Mouse (Mus musculus): Measurements from ENCODE around the gene Nbr1.
A peak's percentile ranks its signal among the peaks of the same experiment; 100 is the strongest.
"Not testable (repeated sequence)": the region's sequence is repeated elsewhere in the genome, so short reads cannot be mapped to it uniquely, and the experiment has no call there.

Nbr1 gene

DNA sequence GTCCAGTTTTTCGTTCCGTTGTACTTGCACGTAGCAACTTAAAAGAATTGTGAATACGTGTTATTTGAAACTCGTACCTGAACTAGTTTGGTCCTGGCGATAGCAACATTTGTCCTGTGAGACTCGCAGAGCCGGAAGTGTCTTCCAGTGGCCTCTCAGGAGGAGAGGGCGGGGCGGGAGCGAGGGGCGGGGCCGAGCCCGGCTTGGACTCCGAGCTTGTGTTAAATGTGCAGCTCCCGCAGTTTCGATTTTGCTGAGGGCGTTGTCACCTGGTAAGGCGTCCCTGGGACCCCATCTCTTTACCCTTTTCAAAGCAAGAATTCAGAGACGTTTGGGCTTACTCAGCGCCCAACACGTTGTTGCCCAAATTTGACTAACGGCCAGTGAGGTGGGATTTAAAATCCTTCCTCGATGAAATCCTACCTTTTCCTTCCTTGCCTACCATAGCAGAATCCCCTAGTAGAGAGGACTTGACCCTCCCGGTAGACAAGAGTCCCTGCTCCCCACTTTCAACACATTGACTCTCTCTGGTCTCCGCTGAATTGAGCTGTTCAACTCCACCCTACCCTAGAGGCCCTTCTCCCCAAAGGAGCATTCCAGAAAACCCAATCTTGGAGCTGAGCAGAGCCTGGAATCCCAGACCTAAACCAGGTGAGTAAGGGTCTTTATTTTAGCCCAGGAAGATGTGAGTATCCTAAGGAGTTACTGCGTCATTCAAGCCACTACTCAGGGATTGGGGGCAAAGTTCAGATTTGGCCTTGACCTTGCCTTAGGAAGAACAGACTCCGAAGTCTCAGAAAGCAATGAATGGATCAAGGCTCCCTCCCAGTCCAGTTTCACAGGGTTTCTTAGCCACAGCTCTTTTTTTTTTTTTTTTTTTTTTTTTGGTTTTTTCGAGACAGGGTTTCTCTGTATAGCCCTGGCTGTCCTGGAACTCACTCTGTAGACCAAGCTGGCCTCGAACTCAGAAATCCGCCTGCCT is 30.4 kb downstream of the Nbr1 start, which contains the start of gene Tmem106a:
Gene Tmem106a (plus strand): TSS at position 189 of the 982 bp plus-strand sequence.
- DNase-seq (ENCODE audit: low spot score): peak; percentile 67

DNA sequence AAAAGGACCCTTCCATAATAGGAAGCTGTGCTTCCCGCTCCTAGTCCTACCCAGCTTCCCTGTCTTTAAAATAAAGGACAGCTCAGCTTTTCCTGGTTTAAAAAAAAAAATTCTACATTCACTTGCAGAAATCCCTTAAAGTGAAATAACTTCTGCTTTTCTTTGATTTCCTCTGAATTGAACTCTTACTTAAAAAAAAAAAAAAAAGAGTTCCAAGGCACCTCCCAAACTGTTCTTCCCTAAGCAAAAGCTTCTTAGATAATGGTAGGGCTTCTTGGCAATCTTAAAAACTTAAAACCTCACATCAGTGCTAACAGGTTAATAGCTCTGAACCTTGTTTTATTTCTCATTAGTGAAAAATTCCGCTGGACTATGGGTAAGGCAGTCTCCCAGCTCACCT is 31.3 kb downstream of the Nbr1 start:
- no peak for DNase-seq (ENCODE audit: low spot score)

DNA sequence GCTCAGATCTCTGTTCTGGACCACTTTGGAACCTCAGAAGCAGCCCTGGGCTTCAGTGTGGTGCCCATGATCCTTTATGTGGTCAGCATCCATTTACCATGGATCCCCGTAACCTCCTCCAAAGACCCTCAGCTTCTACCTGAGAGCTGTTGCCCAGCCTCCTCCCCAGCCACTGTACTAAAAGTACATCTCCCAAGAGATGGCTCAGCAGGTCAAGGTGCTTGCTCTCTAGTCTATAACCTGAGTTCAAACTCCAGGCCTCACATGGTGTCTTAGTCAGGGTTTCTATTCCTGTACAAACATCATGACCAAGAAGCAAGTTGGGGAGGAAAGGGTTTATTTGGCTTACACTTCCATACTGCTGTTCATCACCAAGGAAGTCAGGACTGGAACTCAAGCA is 33.1 kb downstream of the Nbr1 start:
- DNase-seq (ENCODE audit: low spot score): not testable (repeated sequence)

DNA sequence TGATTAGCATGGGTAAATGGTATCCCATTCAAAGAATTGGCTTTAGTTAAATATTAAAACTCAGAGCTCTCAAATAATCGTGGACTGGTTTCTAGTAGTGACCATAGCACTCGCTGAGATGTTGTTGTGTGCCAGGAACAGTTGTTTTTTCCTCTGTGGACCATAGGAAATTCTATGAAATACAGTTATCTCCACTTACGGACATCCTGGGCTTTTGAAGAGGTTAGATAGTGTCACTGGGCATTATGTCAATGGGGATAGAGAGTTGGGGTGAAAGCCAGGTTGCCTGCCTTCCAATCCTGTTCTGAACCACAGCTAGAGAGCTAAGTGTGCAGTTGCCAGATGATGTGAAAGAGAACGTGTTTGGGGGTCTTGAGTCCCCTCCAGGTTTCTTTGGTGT is 33.9 kb downstream of the Nbr1 start:
- no peak for DNase-seq (ENCODE audit: low spot score)

DNA sequence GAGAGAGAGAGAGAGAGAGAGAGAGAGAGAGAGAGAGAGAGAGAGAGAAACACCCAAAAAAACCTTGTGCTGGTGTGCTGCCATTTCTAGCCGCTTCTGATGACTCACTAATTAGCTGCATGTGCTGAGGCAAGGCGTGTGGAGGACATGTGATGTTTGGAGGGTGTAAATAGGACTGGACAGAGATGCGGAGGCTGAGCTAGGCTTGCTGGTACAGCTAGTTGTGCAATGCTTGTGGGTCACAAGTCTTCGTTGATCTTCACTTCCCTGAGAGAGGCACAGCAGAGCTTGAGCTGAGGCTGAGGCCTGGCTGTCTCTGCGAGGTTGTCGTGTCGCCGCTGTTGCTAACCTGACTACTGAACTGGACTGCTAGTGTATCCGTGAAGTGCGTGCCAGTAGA is 35.7 kb downstream of the Nbr1 start:
- no peak for DNase-seq (ENCODE audit: low spot score)

DNA sequence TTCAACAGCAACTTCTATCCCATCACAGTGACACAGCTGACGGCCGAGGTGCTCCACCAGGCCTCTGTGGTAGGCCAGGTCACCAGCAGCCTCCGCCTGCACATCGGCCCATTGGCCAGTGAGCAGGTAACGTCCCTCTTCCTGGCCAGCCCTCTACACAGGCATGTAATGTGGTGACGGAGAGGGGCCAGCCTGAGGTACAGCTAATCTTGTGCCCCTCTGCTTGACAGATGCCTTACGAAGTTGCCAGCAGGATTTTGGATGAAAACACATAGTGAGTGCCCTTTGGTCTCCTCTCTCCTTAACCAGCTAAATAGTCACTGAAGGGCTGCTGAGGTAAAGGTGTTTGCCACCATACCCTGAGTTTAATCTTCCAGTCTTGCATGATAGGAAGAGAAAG is 36.9 kb downstream of the Nbr1 start:
- DNase-seq (ENCODE audit: low spot score): no peak

DNA sequence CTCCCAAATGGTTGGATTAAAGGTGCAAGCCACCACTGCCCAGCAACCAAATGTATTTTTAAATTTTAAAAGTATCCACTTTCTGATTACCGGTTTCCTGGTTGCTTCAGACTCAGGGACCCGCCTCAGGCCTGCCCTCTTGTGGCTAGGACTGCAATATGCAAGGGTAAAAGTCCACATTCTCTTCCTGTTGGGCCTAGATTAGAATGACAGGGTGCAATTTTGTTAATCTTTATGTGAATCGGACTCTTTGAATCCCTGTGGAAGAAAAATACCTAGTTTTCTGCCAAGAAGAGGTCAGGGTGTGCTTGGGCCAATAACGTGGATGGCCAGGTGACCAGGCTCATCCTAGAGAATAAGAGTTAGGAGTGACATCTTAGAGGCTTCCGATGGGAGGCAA is 37.5 kb downstream of the Nbr1 start:
- no peak for DNase-seq (ENCODE audit: low spot score)

DNA sequence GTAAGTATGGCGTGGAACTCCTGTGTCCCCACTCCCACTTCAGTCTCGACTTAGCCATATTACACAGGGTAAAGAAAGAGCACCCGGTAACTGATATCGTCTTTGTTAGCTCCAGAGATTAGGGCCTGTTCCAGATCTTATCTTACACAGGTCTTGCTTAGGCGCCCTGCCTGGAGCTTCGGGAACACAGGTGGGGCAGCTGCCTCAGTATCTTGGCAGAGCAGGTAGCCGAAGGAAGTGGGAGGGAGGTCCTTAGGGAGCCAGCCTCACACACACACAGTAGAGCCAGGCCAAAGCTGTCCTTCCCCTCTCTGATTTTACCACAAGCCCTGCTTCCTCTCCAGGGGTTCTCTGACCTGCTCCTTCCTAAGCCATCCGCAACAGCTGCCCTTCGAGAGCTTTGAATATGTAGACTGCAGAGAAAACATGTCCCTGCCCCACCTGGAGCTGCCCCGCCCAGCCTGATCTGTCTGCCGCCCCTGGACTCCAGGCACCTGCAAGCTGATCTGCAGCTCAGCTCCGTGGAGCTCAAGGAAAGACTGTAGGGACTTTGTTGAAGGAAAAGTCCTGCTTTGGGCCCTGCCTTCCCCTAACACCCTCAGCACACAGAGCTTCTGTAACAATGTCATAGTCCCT is 38.2 kb downstream of the Nbr1 start:
- no peak for DNase-seq (ENCODE audit: low spot score)

DNA sequence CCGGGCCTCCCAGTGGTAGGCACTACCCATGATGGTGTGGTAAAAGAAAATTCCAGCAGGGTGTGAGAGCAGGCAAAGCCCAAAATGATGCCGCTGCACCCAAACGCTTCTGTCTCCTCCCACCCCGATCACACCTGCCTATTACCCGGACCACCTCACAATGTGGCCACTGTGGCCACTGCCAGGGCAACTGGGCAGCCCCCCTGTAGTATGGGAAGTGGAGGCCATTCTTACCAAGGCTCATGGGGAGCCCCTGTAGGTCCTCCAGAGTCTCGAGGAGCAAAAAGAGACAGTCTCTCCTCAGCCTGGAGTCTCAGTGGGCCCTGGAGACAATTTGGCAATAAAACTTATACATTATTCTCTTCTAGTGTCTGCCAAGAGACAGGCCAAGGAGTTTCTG is 47.2 kb downstream of the Nbr1 start, which contains the start of gene Gm11634:
Gene Gm11634 (minus strand): TSS at position 101 of the 400 bp plus-strand sequence.
- no peak for DNase-seq (ENCODE audit: low spot score)

DNA sequence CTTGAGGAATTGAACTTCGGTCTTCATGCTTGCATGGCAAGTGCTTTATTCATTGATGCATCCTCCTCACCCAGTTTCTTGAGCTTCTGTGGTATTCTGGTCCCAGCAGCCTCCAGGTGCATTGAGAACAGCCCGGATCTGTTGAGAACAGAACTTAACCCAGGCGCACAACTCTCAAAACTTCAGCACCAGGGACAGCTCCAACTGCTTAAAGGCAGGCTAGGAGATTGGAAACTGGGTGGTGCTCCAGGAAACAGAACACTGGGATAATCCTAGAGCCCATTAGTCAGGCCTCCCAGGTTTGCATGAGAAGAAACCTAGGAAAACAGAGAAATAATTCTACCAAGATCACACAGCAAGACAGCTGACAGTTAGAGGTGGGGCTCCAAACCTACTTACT is 50.5 kb downstream of the Nbr1 start:
- peak; percentile 53 for DNase-seq (ENCODE audit: low spot score)

DNA sequence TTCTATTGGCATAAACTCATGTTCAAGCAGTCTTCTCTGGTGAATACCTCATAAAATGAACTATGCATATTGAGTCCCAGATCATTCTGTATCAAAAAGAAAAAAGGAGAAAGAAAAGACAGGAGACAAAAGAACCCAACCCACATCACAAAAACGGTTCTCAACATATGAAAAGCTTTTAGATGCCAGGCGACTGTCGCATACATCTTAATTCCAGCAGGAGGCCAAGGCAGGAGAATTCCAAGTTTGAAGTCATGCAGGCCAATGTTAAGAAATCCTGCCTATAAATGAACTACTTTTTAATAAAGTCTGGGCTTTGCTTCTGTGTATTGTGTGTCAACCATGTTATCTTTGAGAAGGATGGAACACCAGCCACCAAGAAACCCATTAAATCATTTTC is 52.2 kb downstream of the Nbr1 start:
- DNase-seq (ENCODE audit: low spot score): no peak

DNA sequence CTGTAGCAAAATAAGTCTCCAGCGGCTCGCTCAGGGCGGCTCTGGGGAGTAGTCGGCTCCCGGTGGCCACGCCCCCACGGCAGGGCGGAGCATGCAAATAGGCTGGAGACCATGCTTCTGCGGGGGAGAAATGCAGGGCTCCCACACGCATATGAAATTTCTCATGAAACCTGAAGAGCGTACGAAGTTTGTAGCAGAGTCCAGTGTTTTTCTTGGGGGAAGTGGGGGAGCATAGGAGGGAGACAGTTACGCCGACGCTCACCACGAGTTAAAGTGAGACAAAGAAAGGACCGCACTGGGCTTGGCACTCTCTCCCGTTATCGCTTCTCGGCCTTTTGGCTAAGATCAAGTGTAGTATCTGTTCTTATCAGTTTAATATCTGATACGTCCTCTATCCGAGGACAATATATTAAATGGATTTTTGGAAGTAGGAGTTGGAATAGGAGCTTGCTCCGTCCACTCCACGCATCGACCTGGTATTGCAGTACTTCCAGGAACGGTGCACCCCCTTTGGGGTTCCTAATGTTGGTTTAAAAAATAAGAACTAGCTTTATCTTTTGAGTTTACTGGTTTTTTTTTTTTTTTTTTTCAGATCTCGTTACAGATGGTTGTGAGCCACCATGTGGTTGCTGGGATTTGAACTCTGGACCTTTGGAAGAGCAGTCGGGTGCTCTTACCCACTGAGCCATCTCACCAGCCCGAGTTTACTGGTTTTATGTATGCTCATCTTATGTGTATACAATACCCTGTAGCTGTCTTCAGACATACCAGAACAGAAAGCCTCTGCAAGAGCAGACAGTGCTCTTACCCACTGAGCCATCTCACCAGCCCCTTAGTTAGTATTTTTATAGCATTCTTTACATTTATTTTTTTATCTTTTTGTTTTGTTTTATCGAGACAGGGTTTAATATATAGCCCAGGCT is 52.8 kb downstream of the Nbr1 start:
- DNase-seq (ENCODE audit: low spot score): peak; percentile 89

DNA sequence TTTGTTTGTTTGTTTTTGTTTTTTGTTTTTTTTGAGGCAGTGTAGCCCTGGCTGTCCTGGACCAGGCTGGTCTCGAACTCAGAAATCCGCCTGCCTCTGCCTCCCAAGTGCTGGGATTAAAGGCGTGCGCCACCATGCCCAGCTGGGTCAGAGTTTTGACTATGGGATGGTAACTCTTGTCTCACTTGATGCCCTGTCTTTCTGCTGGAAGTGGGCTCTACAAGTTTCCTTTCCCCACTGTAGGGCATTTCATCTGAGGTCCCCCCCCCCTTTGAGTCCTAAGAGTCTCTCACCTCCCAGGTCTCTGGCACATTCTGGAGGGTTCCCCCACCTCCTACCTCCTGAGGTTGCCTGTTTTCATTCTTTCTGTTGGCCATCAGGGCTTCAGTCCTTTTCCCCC is 55.2 kb downstream of the Nbr1 start:
- DNase-seq (ENCODE audit: low spot score): not testable (repeated sequence)

DNA sequence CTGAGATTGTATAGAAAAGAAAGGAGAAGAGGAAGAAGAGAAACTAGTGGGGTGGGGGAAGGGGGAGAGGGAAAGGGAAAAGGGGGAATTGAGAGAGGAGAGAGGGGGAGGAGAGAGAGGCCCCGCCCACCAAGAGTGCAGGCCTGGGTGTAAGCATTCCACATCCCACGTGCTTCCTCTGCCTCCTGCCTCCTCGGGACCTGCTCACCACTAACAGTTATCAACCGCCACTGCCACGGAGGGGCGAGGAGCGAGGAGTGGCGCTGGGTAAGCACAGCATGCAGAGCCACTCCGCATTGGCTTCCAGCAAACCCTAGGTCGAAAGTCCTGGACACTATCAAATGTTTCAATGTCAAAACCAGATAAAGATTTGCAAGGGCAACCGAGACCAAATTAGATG is 58.5 kb downstream of the Nbr1 start:
- peak; percentile 41 for DNase-seq (ENCODE audit: low spot score)

DNA sequence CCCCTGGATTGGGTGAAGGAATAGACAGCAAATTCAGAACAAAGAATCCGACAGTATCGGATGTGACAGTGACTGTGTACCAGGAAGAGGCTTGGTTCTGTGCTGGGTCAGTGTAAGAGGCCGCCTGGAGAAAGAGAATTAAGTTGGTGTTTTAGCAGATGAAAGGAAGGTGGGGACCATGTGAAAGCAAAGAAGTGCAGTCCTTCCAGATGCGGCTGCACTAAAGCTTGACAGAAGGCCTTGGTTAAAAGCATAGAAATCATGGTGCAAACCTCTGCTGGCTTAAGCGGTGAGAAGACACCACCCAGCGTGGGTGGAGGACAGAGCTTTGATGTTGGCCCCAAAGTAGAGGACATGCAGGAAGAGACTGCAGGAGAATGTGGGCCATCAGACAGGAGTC is 61.6 kb downstream of the Nbr1 start:
- DNase-seq (ENCODE audit: low spot score): no peak

DNA sequence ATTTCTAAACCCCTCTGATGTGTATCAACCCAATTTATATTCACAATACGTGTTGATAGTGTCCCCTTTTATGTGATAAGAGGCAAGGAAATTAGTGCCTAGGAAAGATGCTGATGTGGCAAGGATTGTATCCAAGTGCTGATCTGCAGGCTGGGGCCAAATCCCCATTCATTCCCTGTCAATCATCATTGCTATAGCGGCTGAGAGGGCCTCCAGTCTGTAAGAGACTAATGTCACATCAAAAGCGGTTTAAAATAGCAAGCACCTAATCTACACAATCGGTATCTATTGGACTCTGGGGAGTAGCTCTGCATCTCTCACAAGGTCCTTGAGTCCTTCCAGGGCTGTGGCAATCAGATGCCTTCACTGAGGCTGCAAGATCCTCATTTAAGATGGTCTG is 62.2 kb downstream of the Nbr1 start:
- no peak for DNase-seq (ENCODE audit: low spot score)

DNA sequence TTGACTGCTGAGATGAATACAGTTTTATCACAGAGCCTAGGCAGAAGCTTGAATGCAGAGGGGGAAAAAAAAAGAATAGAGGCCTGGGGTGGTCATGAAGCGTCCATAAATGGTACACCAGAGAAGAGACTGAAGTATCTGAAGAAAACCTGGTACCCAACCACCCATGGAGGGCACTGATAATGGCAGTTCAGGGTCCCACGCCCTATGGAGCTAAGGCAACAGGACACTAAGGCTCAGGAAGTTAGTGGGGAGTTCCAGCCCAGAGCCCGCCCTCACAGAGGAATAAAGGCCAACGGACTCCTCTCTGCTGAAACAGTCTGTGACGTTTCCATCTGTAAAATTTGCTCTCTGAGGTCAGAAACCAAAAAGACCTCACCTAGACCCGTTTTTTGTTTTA is 63.4 kb downstream of the Nbr1 start:
- no peak for DNase-seq (ENCODE audit: low spot score)

DNA sequence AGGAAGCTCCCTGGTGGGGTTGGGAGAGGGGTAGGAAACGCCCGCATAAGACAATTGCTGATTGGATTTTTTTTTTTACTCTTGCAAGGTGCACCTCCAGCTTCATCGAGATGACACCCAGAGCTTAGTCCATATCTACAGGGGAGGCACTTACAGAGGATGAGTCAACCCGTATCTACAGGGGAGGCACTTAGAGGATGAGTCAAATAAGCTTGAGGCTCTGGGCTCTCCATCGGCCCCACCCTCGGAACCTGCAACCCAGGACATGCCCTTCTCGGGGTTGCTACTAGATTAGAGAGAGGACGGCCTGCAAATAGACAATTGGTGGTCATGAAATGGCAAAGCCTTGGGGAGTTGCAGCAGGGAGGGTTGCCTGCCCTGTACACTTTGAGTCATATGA is 64.2 kb downstream of the Nbr1 start:
- no peak for DNase-seq (ENCODE audit: low spot score)

DNA sequence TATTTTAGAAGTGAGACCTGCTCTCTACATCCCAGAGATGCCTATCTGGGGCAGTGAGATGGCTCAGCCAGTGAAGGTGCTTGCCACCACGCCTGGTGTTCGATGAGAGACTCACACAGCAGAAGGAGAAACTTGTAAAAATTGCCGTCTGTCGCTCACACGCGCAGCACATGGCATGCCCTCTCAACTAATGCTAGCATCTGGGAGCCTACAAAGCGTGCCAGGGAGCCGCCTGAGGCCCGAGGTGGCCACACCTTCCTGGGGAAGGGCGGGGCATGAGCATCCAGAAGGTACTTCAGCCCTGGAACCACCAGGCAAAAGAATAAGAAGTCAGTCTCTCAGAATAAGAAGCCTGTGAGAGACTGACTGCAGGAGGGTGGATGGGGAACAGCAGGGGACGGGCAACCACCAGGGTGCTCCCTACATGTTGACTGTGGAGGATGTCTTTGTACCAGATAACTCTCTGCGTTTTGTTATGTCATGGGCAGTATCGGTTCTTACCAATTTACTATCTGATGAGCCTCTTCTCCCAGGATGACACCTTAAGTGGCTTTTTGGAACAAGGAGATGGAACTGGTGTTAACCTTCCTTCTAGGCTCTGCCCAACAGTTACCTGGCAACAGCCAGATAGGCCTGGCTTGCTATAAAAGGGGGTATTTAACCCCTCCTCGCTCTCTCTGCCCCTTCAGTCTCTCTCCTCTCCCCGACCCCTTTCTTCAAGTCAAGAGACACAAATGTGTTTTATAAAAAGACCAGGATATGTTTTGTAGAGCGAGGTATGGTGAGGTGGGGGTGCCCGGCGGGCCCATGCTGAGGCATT is 65.2 kb downstream of the Nbr1 start:
- no peak for DNase-seq (ENCODE audit: low spot score)

DNA sequence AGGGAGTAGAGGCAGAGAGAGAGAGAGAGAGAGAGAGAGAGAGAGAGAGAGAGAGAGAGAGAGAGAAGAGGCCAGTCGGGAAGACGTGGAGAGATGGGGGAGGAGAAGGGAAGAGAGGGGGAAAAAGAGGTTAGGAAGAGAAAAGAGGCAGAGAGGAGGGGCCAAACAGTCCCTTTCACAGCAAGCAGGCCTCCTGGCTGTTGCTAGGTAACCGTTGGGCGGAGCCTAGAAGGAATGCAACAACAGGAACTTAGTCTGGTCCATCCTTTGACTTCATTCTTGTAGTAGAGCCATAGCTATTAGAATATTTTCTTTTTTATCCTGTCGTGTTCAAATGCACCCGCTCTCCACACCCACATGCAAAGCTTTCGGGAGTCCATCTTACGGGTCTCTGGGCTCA is 65.9 kb downstream of the Nbr1 start:
- peak; percentile 58 for DNase-seq (ENCODE audit: low spot score)

DNA sequence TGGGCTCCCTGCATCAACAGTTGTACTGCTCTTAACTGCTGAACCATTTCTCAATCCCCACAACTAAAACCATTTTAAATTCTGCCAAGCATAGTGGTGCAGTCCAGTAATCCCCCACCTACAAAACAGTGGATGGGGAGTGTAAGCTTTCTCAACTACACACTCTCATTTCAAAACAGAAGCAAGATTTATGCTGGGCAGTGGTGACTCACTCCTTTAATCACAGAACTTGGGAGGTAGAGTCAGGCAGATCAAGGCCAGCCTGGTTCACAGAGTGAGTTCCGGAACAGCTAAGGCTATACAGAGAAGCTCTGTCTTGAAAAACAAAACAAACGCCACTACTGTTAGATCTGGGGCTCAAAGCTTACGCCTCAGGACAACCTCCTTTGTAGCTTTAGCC is 66.6 kb downstream of the Nbr1 start:
- DNase-seq (ENCODE audit: low spot score): no peak

Measured in testis, postnatal 14 days (tissue).